Mouse (Mus musculus): ENCODE results near the gene Fscn1.

GRCm38 (mm10) chr5:142998171-142998570 lies 38.0 kb downstream of the Fscn1 start:
- no peak for TF ChIP-seq CTCF (IDR thresholded peaks at IDR 0.05; ENCODE audit: low read depth, low read length)
- no peak for TF ChIP-seq POLR2A (IDR thresholded peaks at IDR 0.05; ENCODE audit: extremely low read depth, insufficient read depth, low read length)
